Comparison of ENCODE assay signal across 1 mouse cellular context in the genomic region with DNA sequence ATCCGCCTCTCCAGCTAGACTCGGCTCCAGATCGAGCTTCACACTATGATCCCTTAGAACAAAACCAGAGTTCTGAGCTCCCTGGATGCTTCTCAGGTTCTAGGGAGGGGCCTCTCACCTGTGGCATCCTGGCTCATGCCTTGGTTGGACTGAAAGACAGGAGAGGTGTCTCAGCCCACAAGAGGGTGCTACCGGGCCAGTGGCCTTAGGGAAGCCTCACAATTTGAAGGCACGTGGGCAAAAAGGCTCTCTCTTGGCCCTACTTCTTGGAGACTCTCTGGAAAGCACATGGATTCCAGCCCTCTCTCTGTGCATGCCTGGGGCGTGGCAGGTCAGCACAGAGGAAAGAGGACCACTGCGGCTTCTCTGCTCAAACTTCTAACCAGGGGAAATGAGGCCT.
TF ChIP-seq lines count a peak whose summit lies in the region.

No protein-coding gene starts in this region.

TF ChIP-seq in CH12.LX, 34 proteins besides CTCF, POLR2A, EP300 and RAD21 (continued from another document):
- TF ChIP-seq TCF12 (IDR thresholded peaks at IDR 0.05; ENCODE audit: low read depth, low read length): no peak
- TF ChIP-seq MXI1 (IDR thresholded peaks at IDR 0.05; ENCODE audit: low read depth, low read length): no peak
TF ChIP-seq in CH12.LX: peak in this region for 4.
